Mouse (Mus musculus): ENCODE data around the gene Tma16.

The Tma16 gene

DNA sequence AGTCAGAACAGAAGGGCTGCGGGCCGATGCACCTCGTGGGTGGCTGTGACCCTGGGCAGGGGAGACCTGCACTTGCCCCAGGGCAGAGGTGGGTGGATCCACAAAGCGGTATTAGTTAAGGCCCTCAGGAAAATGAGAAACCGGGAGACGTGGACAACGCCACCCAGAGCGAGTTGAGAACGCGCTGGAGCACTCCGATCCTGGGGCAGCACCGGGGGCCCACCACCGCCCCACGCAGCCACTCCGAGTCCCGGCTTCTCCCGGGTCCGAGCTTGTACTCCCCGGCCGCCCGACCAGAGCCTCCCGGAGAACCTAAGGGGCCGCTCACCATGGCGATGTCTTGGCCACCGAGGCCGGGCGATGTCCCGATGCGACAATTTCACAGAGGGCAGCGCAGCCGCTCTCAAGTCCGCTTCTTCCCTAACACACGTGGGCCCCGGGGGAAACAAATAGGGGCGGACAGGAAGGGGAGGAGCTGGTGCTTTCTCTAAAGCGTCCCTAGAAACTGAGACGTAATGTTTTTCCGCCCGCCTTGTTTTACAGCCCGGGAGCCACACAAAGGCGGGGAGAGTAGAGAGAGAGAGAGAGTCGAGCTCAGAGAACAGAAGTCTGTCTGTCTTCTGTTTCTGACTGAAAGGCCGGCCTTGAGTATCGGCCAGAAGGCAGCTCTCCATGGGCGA, at the start of gene Tma16:
Gene Tma16 (minus strand): TSS at position 447 of the 680 bp plus-strand sequence.
- peak; percentile 89 for DNase-seq (ENCODE audit: low read depth)

DNA sequence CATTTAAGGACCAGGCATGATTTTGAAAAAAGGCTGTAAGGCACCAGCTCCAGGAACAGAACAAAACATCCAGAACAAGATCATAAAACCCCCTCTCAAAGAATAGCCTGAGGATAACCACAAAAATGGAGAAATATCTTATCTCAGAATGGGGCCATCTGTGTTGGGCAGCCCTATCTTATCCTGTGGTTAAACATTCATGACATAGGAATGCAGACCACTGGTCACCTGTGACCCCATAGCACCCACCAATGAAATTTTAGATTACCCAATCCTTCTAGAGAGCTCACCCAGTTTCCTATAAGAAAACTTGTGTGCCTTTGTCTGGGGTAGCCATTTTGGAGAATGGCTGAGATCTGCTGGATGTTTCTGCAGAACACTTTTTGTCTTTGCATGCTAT, 34.2 kb upstream of the Tma16 start:
- DNase-seq (ENCODE audit: low read depth), result no peak

DNA sequence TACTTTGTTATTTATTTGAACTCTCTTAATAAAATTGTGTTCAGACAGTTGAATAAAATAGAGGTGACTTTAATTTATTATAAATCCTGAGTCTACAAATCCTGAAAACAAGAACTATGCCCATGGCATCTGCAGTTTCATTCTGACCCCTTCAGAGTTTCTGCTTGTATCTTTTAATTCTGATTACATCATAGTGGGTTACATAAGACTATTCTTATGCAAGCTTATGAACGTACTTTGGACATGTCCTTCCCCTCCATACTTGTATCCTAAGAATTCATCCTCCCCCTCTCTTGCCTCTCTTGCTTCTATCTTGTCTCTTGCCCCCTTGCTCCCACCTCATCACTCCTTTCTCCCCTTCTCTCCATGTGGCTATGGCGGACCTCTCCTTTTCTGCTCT, 32.8 kb upstream of the Tma16 start:
- DNase-seq (ENCODE audit: low read depth), result no peak

DNA sequence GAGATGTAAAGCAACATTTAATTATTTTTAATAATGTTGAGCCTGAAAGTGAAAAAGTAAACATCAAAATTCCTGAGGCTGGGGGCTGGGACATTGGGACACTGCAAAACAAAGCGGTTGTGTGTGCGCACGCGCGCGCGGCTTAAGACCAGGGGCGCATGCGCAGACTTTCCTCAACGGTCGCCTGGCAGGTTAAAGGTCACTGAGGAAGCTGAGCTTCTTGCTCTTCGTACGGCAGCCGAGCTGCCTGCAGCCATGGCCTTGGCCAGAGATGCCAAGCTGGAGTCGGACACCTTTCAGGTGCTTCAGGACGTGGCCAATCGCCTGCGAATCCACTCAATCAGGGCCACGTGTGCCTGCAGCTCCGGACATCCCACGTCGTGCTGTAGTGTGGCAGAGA, 25.2 kb upstream of the Tma16 start, which contains the start of gene Tktl2:
Gene Tktl2 (plus strand): TSS at position 220 of the 400 bp plus-strand sequence.
- DNase-seq (ENCODE audit: low read depth), result no peak

DNA sequence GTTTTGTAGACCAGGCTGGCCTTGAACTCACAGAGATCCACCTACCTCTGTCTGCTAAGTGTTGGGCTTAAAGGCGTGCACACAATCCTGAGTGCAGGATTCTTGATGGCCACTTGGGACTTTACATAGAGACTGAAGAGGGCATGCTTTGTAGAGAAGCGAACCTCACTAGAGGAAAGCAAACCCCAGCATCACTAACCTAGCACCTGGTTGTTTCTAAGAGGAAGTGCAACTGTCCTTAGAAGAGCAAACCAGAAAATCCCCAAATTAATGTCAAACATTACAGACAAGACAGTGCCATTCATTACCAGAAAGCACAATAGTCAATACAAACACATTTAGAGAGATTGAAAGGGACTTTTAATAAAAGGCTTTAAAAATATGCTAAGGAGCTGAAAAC, 17.1 kb upstream of the Tma16 start:
- DNase-seq (ENCODE audit: low read depth), result no peak

DNA sequence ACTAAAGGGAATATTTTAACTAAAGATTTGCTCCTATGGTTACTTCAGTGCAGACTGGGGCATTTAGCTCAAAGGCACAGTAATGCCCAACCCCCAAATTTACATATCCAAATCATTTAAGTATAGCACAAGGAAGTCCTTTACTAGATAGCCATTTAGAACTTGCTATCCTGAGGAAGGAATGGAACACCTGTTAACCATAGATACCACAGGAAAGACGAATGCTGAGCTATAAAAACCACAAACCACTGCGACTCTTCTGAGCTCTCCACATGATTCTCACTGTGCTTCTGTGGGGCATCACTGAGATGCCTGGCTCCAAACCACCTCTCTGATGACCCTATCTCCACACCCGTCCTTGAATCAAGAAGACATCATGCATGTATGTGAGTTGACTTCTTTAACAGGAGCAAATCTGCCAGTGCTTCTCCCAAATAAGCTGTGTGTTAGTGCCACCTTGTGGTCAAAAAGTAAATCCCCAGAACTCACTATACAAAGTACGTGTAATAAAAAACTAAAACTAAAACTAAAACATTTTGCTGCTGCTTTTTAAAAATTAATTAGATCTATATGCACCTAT, 10.8 kb upstream of the Tma16 start:
- DNase-seq (ENCODE audit: low read depth), result peak; percentile 74

DNA sequence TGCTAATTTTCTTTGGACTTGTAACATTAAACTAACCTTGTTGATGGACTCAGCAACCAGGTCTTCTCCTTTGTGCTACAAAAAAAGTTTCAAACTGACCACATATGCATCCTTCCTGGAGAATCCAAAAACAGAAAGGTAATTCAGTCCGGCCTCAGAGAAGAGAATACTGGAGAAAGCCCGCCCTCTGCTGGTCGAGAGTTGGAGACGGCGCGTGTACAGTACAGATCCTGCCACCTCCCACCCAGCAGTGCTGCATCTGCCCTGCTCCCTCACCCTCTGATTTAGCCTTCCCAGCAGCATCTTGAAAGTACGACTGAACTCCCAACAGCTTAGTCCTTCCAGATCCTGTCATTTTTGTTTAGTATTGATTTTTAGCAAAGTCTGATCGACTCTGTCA, 9.4 kb upstream of the Tma16 start:
- DNase-seq (ENCODE audit: low read depth), result peak; percentile 75

DNA sequence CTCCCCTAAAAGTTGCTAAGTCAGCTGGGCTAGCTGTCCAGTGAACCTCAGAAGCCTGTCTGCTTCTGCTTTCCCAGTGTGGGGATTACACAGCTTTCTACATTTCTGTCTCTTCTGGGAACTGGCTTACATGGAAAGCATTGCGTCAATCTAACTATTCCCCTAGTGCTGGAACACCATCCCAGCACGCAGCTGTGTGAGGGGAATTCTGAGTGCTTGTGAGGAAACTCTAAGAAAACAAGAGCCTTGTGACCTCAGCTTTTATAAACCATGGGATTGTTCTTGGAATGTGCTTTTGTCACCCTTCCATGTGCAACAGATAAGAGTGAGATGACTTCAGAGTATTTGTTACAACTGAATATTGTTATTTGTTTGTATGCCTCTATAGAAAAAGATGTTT, 8.2 kb upstream of the Tma16 start:
- DNase-seq (ENCODE audit: low read depth), result no peak

DNA sequence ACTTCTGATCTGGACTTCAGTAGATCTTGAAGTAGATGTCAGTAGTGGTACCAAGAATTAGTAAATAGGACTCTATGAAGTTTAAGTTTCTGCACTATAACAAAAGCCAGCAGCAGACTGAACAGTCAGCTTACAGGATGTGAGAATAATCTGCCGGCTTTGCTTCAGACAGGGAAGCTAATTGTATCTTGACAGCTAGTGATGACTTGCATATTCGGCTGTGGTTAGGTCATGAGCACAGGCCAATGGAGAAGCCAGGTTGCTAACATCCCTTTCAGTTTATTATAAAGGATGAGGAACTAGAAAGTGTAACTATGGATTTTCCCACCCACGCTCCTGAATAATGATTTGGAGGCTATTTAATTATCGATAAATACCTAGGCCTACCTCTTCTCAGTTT, 4.3 kb upstream of the Tma16 start:
- no peak for DNase-seq (ENCODE audit: low read depth)

DNA sequence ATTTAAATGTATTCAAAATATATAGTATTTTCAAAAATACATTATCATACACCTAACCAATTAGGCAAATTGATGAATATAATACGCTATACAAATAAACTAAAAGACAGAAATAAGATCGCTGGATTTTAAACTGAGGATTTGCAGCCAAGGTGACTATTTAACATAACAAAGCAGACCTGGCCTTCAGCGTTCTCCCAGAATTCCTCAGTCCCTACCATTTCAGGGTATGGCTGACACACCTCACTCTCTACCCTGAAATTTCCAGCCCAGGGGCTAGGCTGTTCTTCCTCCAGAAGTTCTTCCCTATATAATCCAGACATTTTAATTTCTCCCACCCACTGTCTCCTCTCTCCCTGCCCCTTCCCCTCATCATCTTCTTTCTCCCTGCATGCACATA, 2.2 kb upstream of the Tma16 start:
- DNase-seq (ENCODE audit: low read depth), result no peak

DNA sequence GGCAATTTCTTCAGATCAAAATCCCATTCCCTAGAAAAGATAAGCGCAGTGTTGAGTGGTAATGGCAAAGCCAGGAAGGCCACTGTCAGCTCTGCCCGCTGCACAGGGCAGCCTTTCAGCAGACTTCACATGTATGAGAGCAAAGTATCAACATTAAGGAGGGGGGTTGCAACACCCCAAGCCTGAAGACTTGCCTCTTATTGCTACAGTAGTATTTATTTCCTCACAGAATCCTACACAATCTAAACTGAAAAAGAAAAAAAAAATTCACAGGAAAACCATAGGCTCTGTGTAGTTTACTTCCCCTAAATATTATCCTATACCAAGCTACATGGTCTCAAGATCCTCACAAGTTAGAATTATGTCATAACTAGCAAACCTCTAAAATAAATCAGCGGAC, 9.4 kb downstream of the Tma16 start:
- DNase-seq (ENCODE audit: low read depth), result no peak

DNA sequence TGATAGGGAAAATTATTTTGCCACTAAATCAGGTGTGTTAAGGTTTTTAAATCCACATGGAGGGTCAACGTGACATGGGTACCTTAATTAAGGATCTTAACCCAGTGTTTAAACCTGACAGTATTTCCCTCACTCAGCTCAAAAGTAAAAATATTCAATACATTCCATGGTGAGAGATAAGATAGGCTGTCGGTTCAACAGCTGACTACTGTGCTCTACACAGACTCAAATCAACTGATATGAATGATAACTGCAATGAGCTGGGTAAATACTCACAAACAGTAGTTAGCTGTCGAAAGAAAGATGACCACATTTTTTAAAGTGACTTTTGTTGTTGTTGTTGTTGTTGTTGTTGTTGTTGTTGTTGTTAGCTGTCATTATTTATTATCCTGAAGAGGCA, 16.5 kb downstream of the Tma16 start:
- DNase-seq (ENCODE audit: low read depth), result no peak

DNA sequence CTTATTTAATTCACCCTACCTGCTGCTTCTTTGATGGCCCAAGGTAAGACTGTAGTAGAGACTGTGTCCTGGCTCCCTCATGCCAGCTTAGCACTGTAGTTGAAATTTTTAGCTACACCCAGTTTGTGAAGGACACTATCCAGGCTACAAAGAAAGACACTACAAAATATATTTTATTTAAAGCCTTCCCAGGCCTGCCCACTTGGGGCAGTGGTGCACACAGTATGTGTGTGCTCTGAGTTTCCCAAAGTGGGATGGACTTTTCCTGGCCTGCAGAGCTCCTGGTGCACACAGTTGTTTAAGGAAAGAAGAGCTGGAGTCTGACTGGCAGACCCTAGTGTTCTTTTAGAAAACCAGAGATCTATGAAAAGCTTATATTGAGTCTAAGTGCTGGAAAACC, 29.3 kb downstream of the Tma16 start:
- DNase-seq (ENCODE audit: low read depth), result no peak

DNA sequence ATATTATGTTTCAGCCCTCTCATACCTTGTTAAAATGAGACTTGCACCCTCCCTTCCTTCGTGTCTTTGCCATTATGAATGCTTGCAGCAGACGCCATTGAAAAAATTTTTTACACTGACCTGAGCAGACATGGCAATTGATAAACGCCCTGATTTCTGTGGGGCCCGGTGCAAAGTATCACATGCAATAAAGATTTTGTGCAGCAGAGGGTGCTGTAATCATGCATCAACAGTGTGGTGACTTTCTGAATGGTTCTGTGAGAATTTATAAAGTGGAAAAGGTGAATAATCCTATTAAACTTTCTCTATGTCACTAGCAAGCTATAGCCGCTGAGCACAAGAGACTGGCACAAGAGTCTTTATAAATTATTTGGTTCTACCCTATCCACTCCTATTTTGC, 35.6 kb downstream of the Tma16 start:
- DNase-seq (ENCODE audit: low read depth), result peak; percentile 50

DNA sequence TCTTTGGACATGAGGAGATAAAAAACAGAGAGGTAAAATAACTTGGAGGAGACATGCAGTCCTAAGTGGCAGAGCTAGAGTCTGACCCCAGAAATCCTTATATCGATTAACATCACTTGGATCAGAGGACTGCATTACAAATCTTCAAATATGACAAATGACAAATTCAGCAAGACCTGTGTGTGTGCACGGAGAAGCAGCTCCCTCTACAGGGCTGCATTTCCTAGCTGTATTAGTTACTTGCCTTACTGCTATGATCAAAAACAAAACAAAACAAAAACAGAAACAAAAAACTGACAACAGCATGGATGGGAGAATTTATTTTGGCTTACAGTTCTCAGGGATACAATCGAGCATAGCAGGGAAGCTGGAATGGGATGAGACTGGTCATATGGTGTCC, 41.0 kb downstream of the Tma16 start:
- no peak for DNase-seq (ENCODE audit: low read depth)

DNA sequence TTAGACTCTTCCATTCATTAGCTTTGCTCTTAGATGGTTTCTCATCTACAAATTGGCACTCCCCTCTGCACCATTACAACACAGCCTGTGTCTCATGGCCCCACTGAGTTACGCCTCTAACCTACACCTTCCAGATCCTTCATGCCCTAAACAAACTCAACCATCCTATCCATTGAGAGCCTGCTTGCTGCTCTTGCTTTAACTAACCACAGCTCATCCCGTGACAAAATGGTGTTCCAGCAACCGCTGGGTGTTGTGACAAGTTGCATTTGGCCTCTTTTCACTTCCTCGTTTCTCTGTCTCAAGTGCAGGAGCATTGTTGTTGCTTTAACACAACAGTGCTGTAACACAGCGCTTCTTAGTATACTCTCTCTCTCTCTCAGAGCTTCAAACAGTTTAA, 42.2 kb downstream of the Tma16 start:
- DNase-seq (ENCODE audit: low read depth), result no peak

DNA sequence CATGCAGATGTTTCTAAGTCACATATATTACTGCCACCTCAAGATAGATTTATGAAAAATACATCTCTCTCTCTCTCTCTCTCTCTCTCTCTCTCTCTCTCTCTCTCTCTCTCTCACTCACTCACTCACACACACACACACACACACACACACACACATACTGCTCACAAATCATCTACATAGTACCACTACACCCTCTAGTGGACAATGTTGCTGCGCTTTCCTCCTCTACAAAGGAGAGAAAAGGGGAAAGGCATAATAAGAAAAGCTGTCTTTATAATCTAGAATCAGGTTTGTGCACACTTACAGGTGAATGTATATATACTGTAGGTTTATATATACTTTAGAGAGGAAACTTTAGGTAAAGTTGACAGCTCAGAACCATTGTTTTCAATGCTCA, 43.6 kb downstream of the Tma16 start:
- peak; percentile 7 for DNase-seq (ENCODE audit: low read depth)

DNA sequence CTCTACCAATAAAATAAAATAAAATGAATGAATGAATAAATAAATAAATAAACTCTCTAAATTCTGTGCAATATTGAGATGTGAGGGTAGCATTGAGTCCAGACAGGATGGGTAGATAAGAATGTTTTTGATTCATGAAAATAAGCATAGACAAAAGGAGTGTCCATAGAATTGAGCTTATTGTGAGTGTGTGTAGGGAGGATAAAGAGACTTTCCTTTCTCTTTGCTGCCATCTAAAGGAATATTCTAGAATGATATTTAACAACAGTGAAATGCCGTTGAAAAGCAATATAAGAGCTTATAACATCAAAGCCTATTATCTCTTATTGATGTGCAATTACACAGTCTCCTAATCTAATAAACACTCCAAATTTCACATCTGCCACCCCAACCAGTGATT, 45.2 kb downstream of the Tma16 start:
- no peak for DNase-seq (ENCODE audit: low read depth)

DNA sequence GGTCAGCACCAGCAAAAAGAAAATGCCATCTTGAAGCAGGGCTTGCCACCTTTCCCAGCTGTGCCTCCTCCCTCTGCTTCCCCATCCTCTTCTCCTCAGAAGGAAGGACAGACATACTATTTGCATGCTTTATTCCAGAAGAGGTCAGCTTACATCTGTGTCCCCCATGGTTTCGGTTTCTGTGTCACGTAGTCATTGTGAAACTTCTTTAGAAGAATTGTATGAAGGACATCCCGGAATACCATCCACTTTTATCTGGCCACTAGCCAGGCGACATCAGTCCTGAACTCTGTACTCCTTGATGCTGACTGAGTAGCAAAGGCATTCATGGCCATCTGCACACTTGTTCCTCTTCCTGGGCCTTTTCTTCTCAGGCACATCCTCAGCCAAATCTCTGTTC, 47.9 kb downstream of the Tma16 start:
- DNase-seq (ENCODE audit: low read depth), result no peak

DNA sequence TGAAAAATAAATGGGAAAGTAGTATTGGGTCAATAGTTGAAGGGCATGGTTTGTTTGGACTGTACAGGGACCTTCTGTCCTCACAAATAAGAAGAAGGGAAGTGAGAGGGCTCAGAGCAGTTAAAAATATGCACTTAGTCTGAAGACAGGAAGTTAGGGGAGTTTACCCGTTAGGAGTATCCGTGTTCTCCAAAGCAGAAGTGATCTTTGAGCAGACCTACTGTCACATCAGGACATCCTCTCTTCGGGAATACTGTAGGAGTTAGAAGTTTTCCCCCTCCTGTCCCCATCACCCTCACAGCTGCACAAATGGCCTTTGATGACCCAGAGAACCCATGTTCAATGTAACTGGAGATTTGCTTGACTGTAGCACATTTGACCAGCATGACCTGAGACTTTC, 48.4 kb downstream of the Tma16 start:
- no peak for DNase-seq (ENCODE audit: low read depth)

DNA sequence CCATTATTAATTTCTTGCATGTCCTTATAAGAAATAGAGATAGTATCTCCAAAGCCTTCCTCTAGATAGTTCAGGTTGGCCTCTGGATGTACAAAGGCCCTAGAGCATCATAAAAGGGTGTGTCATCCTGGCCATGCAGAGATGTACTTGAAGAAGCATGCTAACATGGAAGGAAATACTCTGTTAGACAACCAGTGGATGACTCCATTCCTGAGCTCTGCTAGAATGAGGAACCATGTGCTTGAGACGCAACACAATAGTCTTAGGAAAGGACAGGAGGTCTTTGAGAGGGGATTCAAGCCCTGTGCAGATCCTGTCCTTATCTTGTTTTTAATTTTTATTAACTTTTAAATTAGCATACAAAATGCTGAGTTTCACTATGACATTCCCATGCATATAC, 49.5 kb downstream of the Tma16 start:
- DNase-seq (ENCODE audit: low read depth), result no peak

DNA sequence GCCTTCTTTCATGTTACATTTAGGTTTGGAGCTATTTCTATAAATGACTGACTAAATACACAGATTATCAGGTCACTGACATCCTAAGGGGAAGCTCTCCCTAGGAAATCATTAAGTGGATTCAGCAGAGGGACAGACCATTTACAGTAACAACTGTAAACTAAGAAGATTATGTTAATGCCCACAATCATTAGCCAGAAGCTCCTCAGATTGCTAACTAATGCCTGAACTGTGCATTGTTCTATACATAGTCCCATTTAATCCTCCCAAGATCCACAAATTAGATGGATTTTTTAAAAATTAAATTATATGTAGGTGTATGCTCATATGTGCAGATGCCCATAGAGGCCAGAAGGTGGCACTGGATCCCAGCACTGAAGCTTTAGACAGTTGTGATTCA, 52.8 kb downstream of the Tma16 start:
- no peak for DNase-seq (ENCODE audit: low read depth)

DNA sequence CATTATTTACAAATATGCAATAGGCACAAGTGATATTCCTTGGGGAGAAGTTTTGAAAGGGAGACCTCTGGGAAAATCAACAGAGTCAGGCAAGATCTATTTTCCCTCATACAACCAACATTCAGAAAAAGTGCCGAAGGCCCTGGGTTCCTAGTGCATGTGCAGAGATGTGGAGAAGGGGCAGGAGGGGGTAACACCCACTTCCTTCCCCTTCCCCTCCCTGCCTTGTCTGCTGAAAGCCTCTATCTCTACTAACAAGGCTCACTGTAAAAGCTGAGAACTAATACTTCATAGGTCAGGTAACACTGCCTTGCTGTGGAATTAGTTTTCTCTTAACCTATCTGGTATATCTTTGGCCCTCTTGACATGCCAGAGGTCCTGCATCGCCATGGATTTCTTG, 55.7 kb downstream of the Tma16 start:
- DNase-seq (ENCODE audit: low read depth), result no peak

Measured in naive thymus-derived CD4-positive, alpha-beta T cell, adult 2 months (primary cell).